8 mouse cellular contexts compared by ENCODE assay signal in the genomic region with DNA sequence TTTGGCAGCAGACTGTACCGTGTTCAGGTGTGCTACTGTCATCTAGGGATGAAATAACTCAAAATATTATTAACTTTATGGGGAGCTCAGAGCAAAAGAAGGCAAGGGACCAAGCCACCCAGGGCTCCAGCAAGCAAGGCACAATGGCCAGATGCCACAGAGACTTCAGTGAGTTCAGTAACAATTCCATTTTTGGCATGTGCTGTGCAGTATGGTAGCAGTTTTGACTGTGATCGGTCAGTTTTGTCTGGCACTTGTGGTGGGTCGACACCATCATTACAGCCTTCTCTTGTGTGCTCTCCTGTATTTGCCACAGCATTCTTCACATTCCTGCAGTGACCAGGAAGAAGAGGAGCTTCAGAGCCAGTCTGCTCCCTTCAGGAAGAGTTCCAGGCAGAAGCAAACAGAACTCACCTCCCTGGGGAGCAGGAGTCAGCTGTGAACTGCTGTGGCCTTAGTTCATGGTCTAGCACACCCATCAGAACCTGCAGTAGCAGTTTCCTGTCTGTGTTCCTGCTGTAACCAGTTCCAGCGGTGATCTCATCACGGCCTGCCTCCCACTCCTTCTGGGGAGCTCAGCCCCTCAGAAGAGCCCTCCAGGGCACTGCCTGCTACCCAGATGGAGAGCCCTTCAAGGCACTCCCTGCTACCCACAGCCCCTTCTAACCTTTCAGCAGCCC. TPM values are rescaled to one million over a fixed set of nuclear protein-coding genes. Genes with fewer than 3 reads are reported as not detected.
DNase-seq lines count a peak whose midpoint lies in the region; ATAC-seq lines count a peak whose summit lies in the region.

No protein-coding gene starts in this region.

- no peaks in the 10 kb centered on the region for H3K36me3 ChIP-seq in midbrain, embryonic 10.5 days
- H3K36me3 ChIP-seq in midbrain, embryonic 15.5 days (replicated peaks) = no peaks in the 10 kb centered on the region
- no peaks in the 10 kb centered on the region for H3K36me3 ChIP-seq in heart, embryonic 12.5 days

- no peak for DNase-seq in midbrain, embryonic 10.5 days (ENCODE audit: low spot score)
- peak; percentile 66 for DNase-seq in kidney, postnatal 14 days
- peak; percentile 35 for DNase-seq in thymus, postnatal 14 days
- no peak for DNase-seq in spleen, postnatal 14 days (ENCODE audit: low spot score in 2 of 2)
- no peak for DNase-seq in layer of hippocampus, postnatal 10 days (ENCODE audit: low spot score in 2 of 2)
- DNase-seq in natural killer cell, adult 2 months (ENCODE audit: low spot score in 2 of 2) = no peak

- H3K9ac ChIP-seq in midbrain, embryonic 15.5 days = no peak overlapping the region
- H3K9ac ChIP-seq in heart, embryonic 12.5 days = no peak overlapping the region

- 80% methylated on average over 5 of the region's 5 CpGs for WGBS in midbrain, embryonic 10.5 days
- WGBS in midbrain, embryonic 15.5 days = 84% methylated on average over 5 of the region's 5 CpGs
- WGBS in heart, embryonic 12.5 days = 29% methylated on average over 5 of the region's 5 CpGs

- peaks cover 12% of the 10 kb centered on the region; the same call in 1 of the 2 replicates for H3K4me1 ChIP-seq in midbrain, embryonic 10.5 days
- no peaks in the 10 kb centered on the region for H3K4me1 ChIP-seq in midbrain, embryonic 15.5 days
- peaks cover 33% of the 10 kb centered on the region for H3K4me1 ChIP-seq in heart, embryonic 12.5 days (replicated peaks)

- ATAC-seq in midbrain, embryonic 15.5 days (replicated peaks) = no peak
- ATAC-seq in heart, embryonic 12.5 days (ENCODE audit: insufficient number of reproducible peaks, low FRiP score) = no peak

- H3K4me2 ChIP-seq in midbrain, embryonic 15.5 days = no peak overlapping the region
- no peak overlapping the region for H3K4me2 ChIP-seq in heart, embryonic 12.5 days

- H3K27me3 ChIP-seq in midbrain, embryonic 10.5 days (ENCODE audit: low read depth, poor library complexity, severe bottlenecking) = no peaks in the 10 kb centered on the region
- H3K27me3 ChIP-seq in midbrain, embryonic 15.5 days (replicated peaks) = no peaks in the 10 kb centered on the region
- no peaks in the 10 kb centered on the region for H3K27me3 ChIP-seq in heart, embryonic 12.5 days (replicated peaks)

- H3K9me3 ChIP-seq in midbrain, embryonic 10.5 days (replicated peaks) = no peaks in the 10 kb centered on the region
- H3K9me3 ChIP-seq in midbrain, embryonic 15.5 days = no peaks in the 10 kb centered on the region
- no peaks in the 10 kb centered on the region for H3K9me3 ChIP-seq in heart, embryonic 12.5 days (replicated peaks)

- H3K27ac ChIP-seq in midbrain, embryonic 10.5 days (replicated peaks) = peak overlapping the region; percentile 28; the same call in 1 of the 2 replicates
- no peak overlapping the region for H3K27ac ChIP-seq in midbrain, embryonic 15.5 days
- H3K27ac ChIP-seq in heart, embryonic 12.5 days (ENCODE audit: poor library complexity, severe bottlenecking) = 0 out of 2 replicates have a peak overlapping the region, but pooled peaks have one; percentile 8

- H3K4me3 ChIP-seq in midbrain, embryonic 10.5 days = no peak overlapping the region
- no peak overlapping the region for H3K4me3 ChIP-seq in midbrain, embryonic 15.5 days
- H3K4me3 ChIP-seq in heart, embryonic 12.5 days = no peak overlapping the region

RNA-seq across cellular contexts. Expression of gene Ice1, which starts 16.8 kb away (rescaled TPM):
- 18.8 and 19.9 TPM in 2 replicates for polyA plus RNA-seq in midbrain, embryonic 10.5 days (2016; fragmentation: Nextera tagmentation; extraction: Ambion mirVana)
- polyA plus RNA-seq in midbrain, embryonic 15.5 days (2015; fragmentation: Nextera tagmentation; extraction: Ambion mirVana) = 36.5 and 40.1 TPM in 2 replicates
- 19.3 and 20.1 TPM in 2 replicates for polyA plus RNA-seq in heart, embryonic 12.5 days (2016; fragmentation: Nextera tagmentation; extraction: Ambion mirVana)
- 10 to 100 TPM; 70.9 to 80.0 TPM for total RNA-seq in layer of hippocampus, postnatal 10 days (2021)

Comparison
In these comparisons a context has a peak if more than half of its experiments do, and no peak if none do; other contexts are left out.
1. DNase-seq: peak in kidney, postnatal 14 days (single experiment) and thymus, postnatal 14 days (single experiment); none in midbrain, embryonic 10.5 days (single experiment), spleen, postnatal 14 days (0 of 2), layer of hippocampus, postnatal 10 days (0 of 2) and natural killer cell, adult 2 months (0 of 2).